In genomic region chr15:83782284-83782683, GRCm38 (mm10) we compare ENCODE assay signal across 29 mouse cellular contexts. TPM values are rescaled to one million over a fixed set of nuclear protein-coding genes. Genes with fewer than 3 reads are reported as not detected.
A peak's percentile ranks its signal among the peaks of the same experiment; 100 is the strongest.
DNase-seq lines count a peak whose midpoint lies in the region; ATAC-seq and TF ChIP-seq lines count a peak whose summit lies in the region.
"Had no signal": no experiment of that assay in that cellular context is flagged by ENCODE, and none has a peak within 500 bp of the region (broad histone marks: within the 10 kb centered on the region; RNA-seq: fewer than 3 reads in every experiment).

No protein-coding gene starts in this region.

- no peak for TF ChIP-seq POLR2A in thymus, adult 2 months (IDR thresholded peaks at IDR 0.05; ENCODE audit: control insufficient read depth, extremely low read depth, insufficient read depth, low read length, poor library complexity)

- peak overlapping the region; percentile 27; the same call in 1 of the 2 replicates for H3K9ac ChIP-seq in forebrain, embryonic 13.5 days
- peak overlapping the region; percentile 85 for H3K9ac ChIP-seq in forebrain, embryonic 16.5 days (replicated peaks; ENCODE audit: low read depth, low read length)
- H3K9ac ChIP-seq: heart, embryonic 12.5 days; heart, embryonic 15.5 days; hindbrain, embryonic 13.5 days; intestine, embryonic 15.5 days had no signal

- ATAC-seq in forebrain, embryonic 13.5 days = peak; percentile 22; the same call in 1 of the 2 replicates
- ATAC-seq in forebrain, embryonic 16.5 days = no peak; the same call in 1 of the 2 replicates
- ATAC-seq: hindbrain, embryonic 16.5 days; intestine, embryonic 15.5 days; Patski had no signal

- H3K36me3 ChIP-seq in forebrain, embryonic 10.5 days (replicated peaks) = no peaks in the 10 kb centered on the region
- H3K36me3 ChIP-seq in forebrain, embryonic 13.5 days (ENCODE audit: poor library complexity, severe bottlenecking) = no peaks in the 10 kb centered on the region
- no peaks in the 10 kb centered on the region for H3K36me3 ChIP-seq in forebrain, embryonic 16.5 days (ENCODE audit: control insufficient read depth, insufficient read depth)
- H3K36me3 ChIP-seq in thymus, adult 2 months (ENCODE audit: control insufficient read depth, insufficient read depth, low read length) = no peaks in the 10 kb centered on the region
- H3K36me3 ChIP-seq: heart, embryonic 12.5 days; heart, embryonic 15.5 days; hindbrain, embryonic 10.5 days; hindbrain, embryonic 13.5 days; intestine, embryonic 15.5 days had no signal

- H3K27ac ChIP-seq in layer of hippocampus, adult 2 months = peak overlapping the region; percentile 82; the same call in 1 of the 2 replicates
- H3K27ac ChIP-seq in forebrain, embryonic 10.5 days = peak overlapping the region; percentile 67
- peak overlapping the region; percentile 74; the same call in 1 of the 2 replicates for H3K27ac ChIP-seq in forebrain, embryonic 13.5 days
- H3K27ac ChIP-seq in forebrain, embryonic 16.5 days (ENCODE audit: low read length) = peak overlapping the region; percentile 78
- no peak overlapping the region for H3K27ac ChIP-seq in thymus, adult 2 months (ENCODE audit: control insufficient read depth, insufficient read depth, low read length)
- H3K27ac ChIP-seq: heart, embryonic 15.5 days; hindbrain, embryonic 10.5 days; hindbrain, embryonic 13.5 days; intestine, embryonic 15.5 days had no signal

- no peak for DNase-seq in layer of hippocampus, adult 2 months (ENCODE audit: low spot score in 2 of 2)
- no peak for DNase-seq in layer of hippocampus, adult 11-12 months (ENCODE audit: low spot score)
- no peak for DNase-seq in forebrain, embryonic 10.5 days (ENCODE audit: extremely low spot score, low spot score)
- DNase-seq in thymus, adult 2 months = no peak
- DNase-seq in frontal cortex, adult 2 months (ENCODE audit: extremely low spot score in 1 of 2, low spot score in 1 of 2) = no peak
- no peak for DNase-seq in MN1 (ENCODE audit: low spot score)
- DNase-seq: adrenal gland, postnatal 10 days; adrenal gland, postnatal 36 days; cerebellum, adult 11 months; cerebellum, adult 8-10 months; cerebellum, postnatal 10 days; cerebellum, postnatal 36 days; gastrocnemius, postnatal 14 days; heart, adult 11 months; heart, postnatal 10 days; heart, postnatal 36 days; kidney, adult 11 months had no signal

- H3K4me1 ChIP-seq in forebrain, embryonic 10.5 days = peaks cover 70% of the 10 kb centered on the region
- H3K4me1 ChIP-seq in forebrain, embryonic 13.5 days = peaks cover 56% of the 10 kb centered on the region
- peaks cover 63% of the 10 kb centered on the region for H3K4me1 ChIP-seq in forebrain, embryonic 16.5 days (replicated peaks; ENCODE audit: control insufficient read depth, insufficient read depth, low read length)
- no peaks in the 10 kb centered on the region for H3K4me1 ChIP-seq in thymus, adult 2 months (replicated peaks; ENCODE audit: control insufficient read depth, insufficient read depth, low read length)
- H3K4me1 ChIP-seq: intestine, embryonic 15.5 days had no signal

- 48% methylated on average over 9 of the region's 9 CpGs for WGBS in forebrain, embryonic 10.5 days
- 19% methylated on average over 9 of the region's 9 CpGs for WGBS in forebrain, embryonic 13.5 days
- 17% methylated on average over 9 of the region's 9 CpGs for WGBS in forebrain, embryonic 16.5 days
- 73% methylated on average over 9 of the region's 9 CpGs for WGBS in thymus, adult 2 months

- no peaks in the 10 kb centered on the region for H3K9me3 ChIP-seq in forebrain, embryonic 10.5 days
- no peaks in the 10 kb centered on the region for H3K9me3 ChIP-seq in forebrain, embryonic 13.5 days (replicated peaks)
- H3K9me3 ChIP-seq in forebrain, embryonic 16.5 days (ENCODE audit: control insufficient read depth, low read length) = no peaks in the 10 kb centered on the region
- H3K9me3 ChIP-seq: heart, embryonic 12.5 days; heart, embryonic 15.5 days; hindbrain, embryonic 10.5 days; hindbrain, embryonic 13.5 days; intestine, embryonic 15.5 days had no signal

- H3K4me3 ChIP-seq in layer of hippocampus, adult 2 months = peak overlapping the region; percentile 52
- peak overlapping the region; percentile 75 for H3K4me3 ChIP-seq in forebrain, embryonic 10.5 days
- peak overlapping the region; percentile 72 for H3K4me3 ChIP-seq in forebrain, embryonic 13.5 days
- H3K4me3 ChIP-seq in forebrain, embryonic 16.5 days (replicated peaks; ENCODE audit: low read length) = peak overlapping the region; percentile 72
- H3K4me3 ChIP-seq in thymus, adult 2 months (ENCODE audit: control insufficient read depth, insufficient read depth, low read length) = no peak overlapping the region
- H3K4me3 ChIP-seq: heart, embryonic 12.5 days; heart, embryonic 15.5 days; hindbrain, embryonic 10.5 days; hindbrain, embryonic 13.5 days; intestine, embryonic 15.5 days had no signal

- peak overlapping the region; percentile 82 for H3K4me2 ChIP-seq in forebrain, embryonic 13.5 days
- peak overlapping the region; percentile 69 for H3K4me2 ChIP-seq in forebrain, embryonic 16.5 days (ENCODE audit: low read length)
- H3K4me2 ChIP-seq: heart, embryonic 12.5 days; heart, embryonic 15.5 days; hindbrain, embryonic 13.5 days; intestine, embryonic 15.5 days had no signal

- TF ChIP-seq CTCF in layer of hippocampus, adult 2 months (conservative IDR thresholded peaks at IDR 0.05) = no peak
- TF ChIP-seq CTCF in thymus, adult 2 months (IDR thresholded peaks at IDR 0.05; ENCODE audit: borderline replicate concordance, control insufficient read depth, extremely low read depth, insufficient read depth, low read length, poor library complexity) = no peak

- H3K27me3 ChIP-seq in forebrain, embryonic 10.5 days (ENCODE audit: poor library complexity, severe bottlenecking) = peaks cover 59% of the 10 kb centered on the region
- peaks cover 17% of the 10 kb centered on the region; the same call in 1 of the 2 replicates for H3K27me3 ChIP-seq in forebrain, embryonic 13.5 days
- no peaks in the 10 kb centered on the region for H3K27me3 ChIP-seq in forebrain, embryonic 16.5 days (replicated peaks; ENCODE audit: control insufficient read depth, insufficient read depth, low read length)
- H3K27me3 ChIP-seq in thymus, adult 2 months (ENCODE audit: control insufficient read depth, insufficient read depth, low read length) = peaks cover 3% of the 10 kb centered on the region; the same call in 1 of the 2 replicates

RNA-seq across cellular contexts. Expression of gene Mpped1, which starts 3.0 kb away (rescaled TPM):
- total RNA-seq in layer of hippocampus, adult 2 months (2021) = 100 to 1,000 TPM; 164 to 170 TPM
- 33.4 and 35.9 TPM in 2 replicates for polyA plus RNA-seq in forebrain, embryonic 10.5 days (2016; fragmentation: Nextera tagmentation; extraction: Ambion mirVana)
- polyA plus RNA-seq in forebrain, embryonic 13.5 days (2015; fragmentation: Nextera tagmentation; extraction: Ambion mirVana) = 84.8 and 104 TPM in 2 replicates
- polyA plus RNA-seq in forebrain, embryonic 16.5 days (2015; fragmentation: Nextera tagmentation; extraction: Ambion mirVana) = 400 and 477 TPM in 2 replicates
- 0.22 and 0.31 TPM in 2 replicates for polyA plus RNA-seq in thymus, adult 2 months (2012; rRNA removed)
- polyA plus RNA-seq in frontal cortex, adult 2 months (2012; rRNA removed) = 127 and 144 TPM in 2 replicates
- total RNA-seq: adrenal gland, adult 18-20 months; adrenal gland, postnatal 36 days; gastrocnemius, adult 18-20 months; gastrocnemius, postnatal 14 days; heart, adult 8-10 months; heart, postnatal 36 days had no signal
- polyA plus RNA-seq: Patski had no signal

RNA-seq across cellular contexts. Expression of gene Scube1, which starts 57.5 kb away (rescaled TPM):
- 10 to 100 TPM; 20.4 to 20.9 TPM for total RNA-seq in layer of hippocampus, adult 2 months (2021)
- 58.7 and 68.0 TPM in 2 replicates for polyA plus RNA-seq in forebrain, embryonic 10.5 days (2016; fragmentation: Nextera tagmentation; extraction: Ambion mirVana)
- 10.7 and 13.0 TPM in 2 replicates for polyA plus RNA-seq in forebrain, embryonic 13.5 days (2015; fragmentation: Nextera tagmentation; extraction: Ambion mirVana)
- 21.9 and 23.6 TPM in 2 replicates for polyA plus RNA-seq in forebrain, embryonic 16.5 days (2015; fragmentation: Nextera tagmentation; extraction: Ambion mirVana)
- polyA plus RNA-seq in thymus, adult 2 months (2012; rRNA removed) = 1.3 and 2.2 TPM in 2 replicates
- 38.6 and 41.9 TPM in 2 replicates for polyA plus RNA-seq in frontal cortex, adult 2 months (2012; rRNA removed)

Comparison
In these comparisons a context has a peak if more than half of its experiments do, and no peak if none do; other contexts are left out.
1. RNA of gene Mpped1, which starts 3.0 kb away (polyA plus RNA-seq): 400 to 477 TPM in forebrain, embryonic 16.5 days, 127 to 144 TPM in frontal cortex, adult 2 months, 84.8 to 104 TPM in forebrain, embryonic 13.5 days and 33.4 to 35.9 TPM in forebrain, embryonic 10.5 days; 0.22 to 0.31 TPM in thymus, adult 2 months; every median in the first group is over 10 times any median in the second.